Mouse (Mus musculus) lung, postnatal 4 days (tissue): ENCODE measurements around the gene Exoc6.
A peak's percentile ranks its signal among the peaks of the same experiment; 100 is the strongest.

Experiments
- DNase-seq, 2 experiments: peaks; one replicate each; pipeline ENCODE4 v3.0.0; 2021

Gene Exoc6

GRCm38 (mm10) chr19:37580438-37580837 lies 30.2 kb downstream of the Exoc6 start:
- DNase-seq = no peak

- no peak for DNase-seq
Measured at GRCm38 (mm10) chr19:37585210-37585609, 35.0 kb downstream of the Exoc6 start.

GRCm38 (mm10) chr19:37585684-37586083 lies 35.5 kb downstream of the Exoc6 start:
- DNase-seq = no peak

GRCm38 (mm10) chr19:37590544-37590943 lies 40.3 kb downstream of the Exoc6 start:
- DNase-seq = no peak

- peak in 1 of 2 experiments; percentile 39 for DNase-seq
Measured at GRCm38 (mm10) chr19:37601968-37602848, 52.0 kb downstream of the Exoc6 start.

GRCm38 (mm10) chr19:37609991-37610390 lies 59.8 kb downstream of the Exoc6 start:
- DNase-seq = no peak

- DNase-seq = no peak
Measured at GRCm38 (mm10) chr19:37612893-37613292, 62.7 kb downstream of the Exoc6 start.

GRCm38 (mm10) chr19:37615039-37615630 lies 64.9 kb downstream of the Exoc6 start:
- DNase-seq = no peak

- DNase-seq = no peak
Measured at GRCm38 (mm10) chr19:37647994-37648393, 97.8 kb downstream of the Exoc6 start.

- no peak for DNase-seq
Measured at GRCm38 (mm10) chr19:37650526-37650925, 100.3 kb downstream of the Exoc6 start.

- no peak for DNase-seq
Measured at GRCm38 (mm10) chr19:37654012-37654411, 103.8 kb downstream of the Exoc6 start.

GRCm38 (mm10) chr19:37656441-37656840 lies 106.2 kb downstream of the Exoc6 start:
- no peak for DNase-seq

GRCm38 (mm10) chr19:37665256-37665655 lies 115.0 kb downstream of the Exoc6 start:
- no peak for DNase-seq

- no peak for DNase-seq
Measured at GRCm38 (mm10) chr19:37667855-37668594, 117.8 kb downstream of the Exoc6 start.

GRCm38 (mm10) chr19:37668657-37669056 lies 118.4 kb downstream of the Exoc6 start:
- no peak for DNase-seq

- no peak for DNase-seq
Measured at GRCm38 (mm10) chr19:37669486-37669885, 119.3 kb downstream of the Exoc6 start.

GRCm38 (mm10) chr19:37673393-37673792 lies 123.2 kb downstream of the Exoc6 start:
- no peak for DNase-seq

- DNase-seq = no peak
Measured at GRCm38 (mm10) chr19:37685281-37685680, 135.1 kb downstream of the Exoc6 start, which contains the start of gene Cyp26c1. Gene Cyp26c1 (plus strand): TSS chr19:37685581.

GRCm38 (mm10) chr19:37686347-37686746 lies 136.1 kb downstream of the Exoc6 start:
- DNase-seq = no peak

GRCm38 (mm10) chr19:37686941-37687850 lies 137.0 kb downstream of the Exoc6 start:
- peak; percentile 32 to 36 for DNase-seq

- DNase-seq = no peak
Measured at GRCm38 (mm10) chr19:37689478-37689877, 139.3 kb downstream of the Exoc6 start.

GRCm38 (mm10) chr19:37690716-37691115 lies 140.5 kb downstream of the Exoc6 start:
- peak; percentile 38 to 40 for DNase-seq
